Mouse (Mus musculus) spleen, adult 2 months (tissue): ENCODE results near the gene Cntnap2.

Source experiments
- CTCF ChIP-seq: fragments of 200-500 bp; IDR thresholded peaks from 2 replicates; pipeline ENCODE4 v1.5.1; 2011; ENCODE audit warnings: mild to moderate bottlenecking, inconsistent platforms; ENCODE audit not compliant: insufficient read depth, insufficient read length, insufficient replicate concordance; ENCODE audit errors: extremely low read depth
- POLR2A ChIP-seq: fragments of 200-500 bp; IDR thresholded peaks from 2 replicates; pipeline ENCODE4 v1.6.1; 2011; ENCODE audit warnings: low read depth, low read length, inconsistent platforms

DNA sequence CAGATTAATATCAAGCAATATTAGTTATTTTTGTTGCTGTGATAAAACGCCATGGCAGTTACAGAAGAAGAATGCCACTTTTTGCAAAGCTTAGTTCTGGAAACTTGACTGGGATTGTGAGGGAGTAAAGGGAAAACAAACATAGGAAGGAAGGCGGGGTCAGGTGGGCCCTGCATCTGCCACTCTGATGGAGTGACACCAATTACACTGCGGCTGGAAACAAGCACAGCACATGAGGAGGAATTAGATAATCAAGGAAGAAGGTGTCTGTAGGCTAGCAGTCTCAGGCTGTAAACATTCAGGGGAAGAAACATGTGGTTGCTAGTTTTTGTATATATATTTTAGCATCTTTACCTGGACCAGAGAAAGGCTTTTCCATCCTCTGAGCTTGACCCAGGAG lies 2233.3 kb downstream of the Cntnap2 start:
- TF ChIP-seq POLR2A = no peak
- no peak for TF ChIP-seq CTCF
